Mouse (Mus musculus) megakaryocyte, embryonic 14.5 days (primary cell): Measurements from ENCODE around the gene Mex3a.
A peak's percentile ranks its signal among the peaks of the same experiment; 100 is the strongest.

Experiments
- FLI1 ChIP-seq: IDR thresholded peaks from 2 replicates; pipeline ENCODE4 v1.6.1; 2012; ENCODE audit warnings: low read length, inconsistent platforms, mixed read lengths
- GATA1 ChIP-seq: IDR thresholded peaks from 3 replicates; pipeline ENCODE4 v1.6.1; 2012; ENCODE audit warnings: mixed read lengths, low read length, inconsistent platforms, borderline replicate concordance

DNA sequence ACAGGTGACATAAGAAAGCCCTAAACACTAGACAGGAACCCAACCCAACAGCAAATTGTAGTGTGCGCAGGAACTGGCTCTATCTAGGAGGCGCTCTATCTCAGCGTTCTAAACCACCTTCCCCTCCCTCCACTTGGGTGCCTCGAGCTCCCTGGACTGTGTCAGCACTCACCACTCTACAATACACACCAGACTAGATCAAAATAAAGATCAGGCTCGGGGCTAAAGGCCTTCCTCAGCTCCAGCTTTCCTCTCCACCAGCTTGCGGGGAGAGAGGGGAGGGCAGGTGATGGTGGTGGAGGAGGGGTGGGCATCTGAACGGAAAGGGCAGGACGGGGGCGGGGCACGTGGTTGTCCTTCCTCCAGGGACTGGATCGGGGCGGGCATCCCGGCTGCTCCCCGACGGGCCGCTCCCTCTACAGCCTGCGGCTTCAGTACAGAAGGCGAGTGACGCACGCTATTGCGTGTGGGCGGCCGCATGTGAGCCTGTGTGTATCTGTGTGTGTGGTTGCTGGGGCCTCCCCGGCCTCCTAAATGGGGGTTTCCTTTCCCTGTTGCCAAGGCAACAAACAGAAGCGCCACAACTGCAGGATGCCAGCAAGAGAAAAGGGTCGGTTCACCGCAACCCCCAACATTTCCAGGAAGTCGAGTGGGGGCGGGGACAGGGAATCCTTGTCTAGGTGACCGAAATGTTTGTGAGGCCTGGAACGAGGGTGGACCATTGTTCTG is 22.3 kb upstream of the Mex3a start, which contains the start of gene Lmna:
- no peak for TF ChIP-seq GATA1
- 0 out of 2 replicates have a peak, but pooled peaks have one; percentile 14 for TF ChIP-seq FLI1
